Mouse (Mus musculus) lung, embryonic 15.5 days (tissue): ENCODE data around the gene Nek7. TPM values are rescaled to one million over a fixed set of nuclear protein-coding genes. Genes with fewer than 3 reads are reported as not detected.

Experiments
- ATAC-seq: fragments of 200-750 bp; cut with Nextera tagmentation; 2 replicates; pipeline ENCODE4 v1.8.0; 2017; ENCODE audit warnings: moderate number of reproducible peaks, borderline replicate concordance; ENCODE audit not compliant: low FRiP score, low TSS enrichment; ENCODE audit errors: extremely low read depth
- H3K27ac ChIP-seq: fragments of 300-500 bp; sonication (generic); 2 replicates; pipeline ENCODE4 v1.5.1; 2015; ENCODE audit warnings: moderate library complexity, mild to moderate bottlenecking, inconsistent platforms
- H3K27me3 ChIP-seq: fragments of 300-500 bp; sonication (generic); 2 replicates; pipeline ENCODE4 v1.6.1; 2015; ENCODE audit warnings: inconsistent platforms
- H3K36me3 ChIP-seq: fragments of 300-500 bp; sonication (generic); 2 replicates; pipeline ENCODE4 v1.6.1; 2015; ENCODE audit warnings: inconsistent platforms
- H3K4me1 ChIP-seq: fragments of 300-500 bp; sonication (generic); 2 replicates; pipeline ENCODE4 v1.6.1; 2015; ENCODE audit warnings: inconsistent platforms
- H3K4me2 ChIP-seq: fragments of 300-500 bp; sonication (generic); 2 replicates; pipeline ENCODE4 v1.6.1; 2015; ENCODE audit warnings: inconsistent platforms, mild to moderate bottlenecking, moderate library complexity
- H3K4me3 ChIP-seq: fragments of 300-500 bp; sonication (generic); 2 replicates; pipeline ENCODE4 v1.5.1; 2015; ENCODE audit warnings: mild to moderate bottlenecking, inconsistent platforms
- H3K9ac ChIP-seq: fragments of 300-500 bp; sonication (generic); 2 replicates; pipeline ENCODE4 v1.6.1; 2015; ENCODE audit warnings: inconsistent platforms
- H3K9me3 ChIP-seq: fragments of 300-500 bp; sonication (generic); 2 replicates; pipeline ENCODE4 v1.6.1; 2016; ENCODE audit warnings: inconsistent platforms
- WGBS: fragments of 180-500 bp; shearing (Covaris S2); methylation state at CpG from one replicate; pipeline ENCODE4 v1.1.7; 2015; 5-methylcytosine and 5-hydroxymethylcytosine counted together
- polyA plus RNA-seq: library from polyadenylated mRNA; unstranded; fragments of >200 nt; fragmentation: Nextera tagmentation; extraction: Ambion mirVana; gene quantifications from 2 replicates; pipeline ENCODE4 v1.2.1, GENCODE M21; 2015

The Nek7 gene
- polyA plus RNA-seq, 1 experiment from 2014 or later = 33.7 TPM

GRCm38 (mm10) chr1:138607862-138608261 lies 12.1 kb downstream of the Nek7 start:
- Histone ChIP-seq H3K36me3 (no peaks in the 10 kb centered on the region), H3K4me3 (no peak overlapping the region), H3K9me3 (no peaks in the 10 kb centered on the region), H3K4me1 (0 out of 2 replicates have a peak, but pooled peaks cover 8% of the 10 kb centered on the region), H3K9ac (no peak overlapping the region), H3K4me2 (no peak overlapping the region), H3K27ac (no peak overlapping the region), H3K27me3 (no peaks in the 10 kb centered on the region)
- 80% methylated on average over 7 of the region's 7 CpGs for WGBS
- ATAC-seq = no peak

- no peak for ATAC-seq
- H3K4me3 ChIP-seq = no peak overlapping the region
- no peak overlapping the region for H3K9ac ChIP-seq
- no peaks in the 10 kb centered on the region for H3K27me3 ChIP-seq
- 0 out of 2 replicates have a peak, but pooled peaks cover 8% of the 10 kb centered on the region for H3K4me1 ChIP-seq
- no peak overlapping the region for H3K27ac ChIP-seq
- WGBS = 74% methylated on average over 8 of the region's 8 CpGs
- H3K36me3 ChIP-seq = no peaks in the 10 kb centered on the region
- H3K9me3 ChIP-seq = no peaks in the 10 kb centered on the region
- H3K4me2 ChIP-seq = no peak overlapping the region
These were observed 13.2 kb downstream of the Nek7 start for GRCm38 (mm10) chr1:138606771-138607170.

- Histone ChIP-seq H3K27ac (no peak overlapping the region), H3K4me2 (no peak overlapping the region), H3K4me1 (0 out of 2 replicates have a peak, but pooled peaks cover 8% of the 10 kb centered on the region), H3K27me3 (no peaks in the 10 kb centered on the region), H3K9me3 (no peaks in the 10 kb centered on the region), H3K4me3 (no peak overlapping the region), H3K36me3 (no peaks in the 10 kb centered on the region), H3K9ac (no peak overlapping the region)
- ATAC-seq = no peak
- WGBS = 81% methylated on average over 2 of the region's 2 CpGs
These were observed 15.2 kb downstream of the Nek7 start for GRCm38 (mm10) chr1:138604736-138605135.

GRCm38 (mm10) chr1:138603974-138604373 lies 16.0 kb downstream of the Nek7 start:
- Histone ChIP-seq H3K36me3 (no peaks in the 10 kb centered on the region), H3K4me3 (no peak overlapping the region), H3K9me3 (no peaks in the 10 kb centered on the region), H3K27ac (no peak overlapping the region), H3K9ac (no peak overlapping the region), H3K4me2 (no peak overlapping the region), H3K4me1 (0 out of 2 replicates have a peak, but pooled peaks cover 4% of the 10 kb centered on the region), H3K27me3 (no peaks in the 10 kb centered on the region)
- 96% methylated on average over 4 of the region's 4 CpGs for WGBS
- ATAC-seq = no peak

- Histone ChIP-seq H3K9ac (no peak overlapping the region), H3K4me3 (no peak overlapping the region), H3K9me3 (no peaks in the 10 kb centered on the region), H3K4me1 (no peaks in the 10 kb centered on the region), H3K27me3 (no peaks in the 10 kb centered on the region), H3K36me3 (no peaks in the 10 kb centered on the region), H3K4me2 (no peak overlapping the region), H3K27ac (no peak overlapping the region)
- ATAC-seq = no peak
- WGBS = 93% methylated on average over 11 of the region's 11 CpGs
These were observed 21.9 kb downstream of the Nek7 start for GRCm38 (mm10) chr1:138598087-138598486.

- no peak for ATAC-seq
- no peak overlapping the region for H3K4me2 ChIP-seq
- WGBS = 56% methylated on average over 4 of the region's 4 CpGs
- no peaks in the 10 kb centered on the region for H3K36me3 ChIP-seq
- H3K4me1 ChIP-seq = no peaks in the 10 kb centered on the region
- no peaks in the 10 kb centered on the region for H3K27me3 ChIP-seq
- H3K9ac ChIP-seq = no peak overlapping the region
- H3K4me3 ChIP-seq = no peak overlapping the region
- no peaks in the 10 kb centered on the region for H3K9me3 ChIP-seq
- no peak overlapping the region for H3K27ac ChIP-seq
These were observed 23.7 kb downstream of the Nek7 start for GRCm38 (mm10) chr1:138596127-138596706.

- Histone ChIP-seq H3K27me3 (no peaks in the 10 kb centered on the region), H3K4me2 (no peak overlapping the region), H3K4me3 (no peak overlapping the region), H3K4me1 (no peaks in the 10 kb centered on the region), H3K9me3 (no peaks in the 10 kb centered on the region), H3K36me3 (no peaks in the 10 kb centered on the region), H3K27ac (no peak overlapping the region), H3K9ac (no peak overlapping the region)
- ATAC-seq = no peak
- WGBS = 87% methylated on average over 5 of the region's 5 CpGs
These were observed 25.0 kb downstream of the Nek7 start for GRCm38 (mm10) chr1:138594910-138595309.

GRCm38 (mm10) chr1:138593922-138594321 lies 26.0 kb downstream of the Nek7 start:
- no peak overlapping the region for H3K4me2 ChIP-seq
- 78% methylated on average over 5 of the region's 5 CpGs for WGBS
- no peaks in the 10 kb centered on the region for H3K4me1 ChIP-seq
- H3K27ac ChIP-seq = no peak overlapping the region
- ATAC-seq = no peak
- no peaks in the 10 kb centered on the region for H3K36me3 ChIP-seq
- H3K27me3 ChIP-seq = no peaks in the 10 kb centered on the region
- no peaks in the 10 kb centered on the region for H3K9me3 ChIP-seq
- no peak overlapping the region for H3K9ac ChIP-seq
- H3K4me3 ChIP-seq = no peak overlapping the region

GRCm38 (mm10) chr1:138592466-138592865 lies 27.5 kb downstream of the Nek7 start:
- no peak overlapping the region for H3K9ac ChIP-seq
- no peaks in the 10 kb centered on the region for H3K36me3 ChIP-seq
- 83% methylated on average over 4 of the region's 4 CpGs for WGBS
- no peaks in the 10 kb centered on the region for H3K9me3 ChIP-seq
- H3K27me3 ChIP-seq = no peaks in the 10 kb centered on the region
- H3K4me1 ChIP-seq = no peaks in the 10 kb centered on the region
- H3K4me2 ChIP-seq = no peak overlapping the region
- no peak for ATAC-seq
- H3K4me3 ChIP-seq = no peak overlapping the region
- H3K27ac ChIP-seq = no peak overlapping the region

- Histone ChIP-seq H3K4me3 (no peak overlapping the region), H3K9ac (no peak overlapping the region), H3K27me3 (no peaks in the 10 kb centered on the region), H3K27ac (no peak overlapping the region), H3K36me3 (no peaks in the 10 kb centered on the region), H3K4me1 (no peaks in the 10 kb centered on the region), H3K9me3 (no peaks in the 10 kb centered on the region), H3K4me2 (no peak overlapping the region)
- no peak for ATAC-seq
- 83% methylated on average over 8 of the region's 8 CpGs for WGBS
These were observed 29.4 kb downstream of the Nek7 start for GRCm38 (mm10) chr1:138590451-138591022.

- no peaks in the 10 kb centered on the region for H3K9me3 ChIP-seq
- no peak overlapping the region for H3K9ac ChIP-seq
These were observed 30.8 kb downstream of the Nek7 start for GRCm38 (mm10) chr1:138589126-138589525.

GRCm38 (mm10) chr1:138587812-138588211 lies 32.1 kb downstream of the Nek7 start:
- ATAC-seq = no peak
- no peaks in the 10 kb centered on the region for H3K36me3 ChIP-seq
- H3K9ac ChIP-seq = no peak overlapping the region
- WGBS = 28% methylated on average over 3 of the region's 3 CpGs
- no peaks in the 10 kb centered on the region for H3K4me1 ChIP-seq
- H3K27ac ChIP-seq = no peak overlapping the region
- H3K27me3 ChIP-seq = no peaks in the 10 kb centered on the region
- no peak overlapping the region for H3K4me3 ChIP-seq
- no peaks in the 10 kb centered on the region for H3K9me3 ChIP-seq
- no peak overlapping the region for H3K4me2 ChIP-seq

More at GRCm38 (mm10) chr1:138589126-138589525, 30.8 kb downstream of the Nek7 start:
- H3K4me1 ChIP-seq = no peaks in the 10 kb centered on the region
- no peak overlapping the region for H3K4me2 ChIP-seq
- H3K4me3 ChIP-seq = no peak overlapping the region
- no peak for ATAC-seq
- H3K36me3 ChIP-seq = no peaks in the 10 kb centered on the region
- no peak overlapping the region for H3K27ac ChIP-seq
- no peaks in the 10 kb centered on the region for H3K27me3 ChIP-seq
- 67% methylated on average over 3 of the region's 3 CpGs for WGBS
